Mouse (Mus musculus) C2C12 (cell line): ENCODE results near the gene Mrps10.

Source experiments
- CEBPB ChIP-seq: IDR thresholded peaks from one replicate; pipeline ENCODE4 v1.6.1; 2011; ENCODE audit warnings: low read depth, mild to moderate bottlenecking, control low read depth, moderate library complexity
- CTCF ChIP-seq: IDR thresholded peaks from one replicate; pipeline ENCODE4 v1.5.1; 2011; ENCODE audit not compliant: control insufficient read depth, insufficient read depth, insufficient read length
- MAX ChIP-seq: IDR thresholded peaks from one replicate; pipeline ENCODE4 v1.6.1; 2011; ENCODE audit warnings: mild to moderate bottlenecking, control low read depth
- MYOG ChIP-seq: IDR thresholded peaks from one replicate; pipeline ENCODE4 v1.6.1; 2011; ENCODE audit not compliant: control insufficient read depth, insufficient read length; ENCODE audit errors: extremely low read depth
- USF1 ChIP-seq: IDR thresholded peaks from one replicate; pipeline ENCODE4 v1.6.1; 2011; ENCODE audit warnings: low read depth, mild to moderate bottlenecking, control low read depth, moderate library complexity

GRCm38 (mm10) chr17:47430815-47431214, 62.1 kb downstream of the Mrps10 start:
- TF ChIP-seq MYOG (no peak), MAX (no peak), CEBPB (no peak), CTCF (no peak), USF1 (no peak)
